30 mouse cellular contexts compared by ENCODE assay signal in the genomic region with DNA sequence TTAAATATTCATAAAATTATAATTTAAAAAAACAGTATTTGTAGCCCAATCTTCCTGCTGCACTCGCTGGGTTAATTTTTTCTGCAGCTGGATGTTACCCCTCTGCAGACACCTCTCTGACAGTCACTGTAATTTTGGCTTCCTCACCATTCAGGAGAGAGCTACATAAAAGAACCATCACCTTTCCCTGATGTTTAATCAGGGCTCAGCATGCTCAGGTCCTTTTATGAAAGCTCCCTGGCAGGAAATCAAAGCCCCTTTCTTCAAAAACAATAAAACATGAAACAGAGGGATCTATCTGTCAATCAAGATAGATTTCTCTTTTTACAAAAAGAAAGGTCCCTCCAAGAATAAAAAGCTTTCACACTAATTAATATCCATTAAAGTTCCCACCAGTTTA. TPM values are rescaled to one million over a fixed set of nuclear protein-coding genes. Genes with fewer than 3 reads are reported as not detected.
"Had no signal": no experiment of that assay in that cellular context is flagged by ENCODE, and none has a peak within 500 bp of the region (broad histone marks: within the 10 kb centered on the region; RNA-seq: fewer than 3 reads in every experiment).

No protein-coding gene starts in this region.

- ATAC-seq: hindbrain, postnatal 0 days; intestine, embryonic 16.5 days had no signal

- H3K36me3 ChIP-seq: heart, embryonic 13.5 days; heart, embryonic 15.5 days; hindbrain, embryonic 13.5 days; hindbrain, embryonic 15.5 days; kidney, embryonic 15.5 days; limb, embryonic 10.5 days; limb, embryonic 12.5 days; liver, embryonic 13.5 days; liver, embryonic 15.5 days had no signal

- DNase-seq: gastrocnemius, postnatal 14 days; gastrocnemius, postnatal 36 days; heart, adult 11 months; heart, adult 2 months; heart, postnatal 14 days; heart, postnatal 36 days; kidney, adult 11 months; kidney, adult 2 months; kidney, adult 9 months; kidney, postnatal 25 days; kidney, postnatal 4 days; liver; liver, embryonic 13.5 days had no signal

- H3K4me1 ChIP-seq: heart, embryonic 13.5 days; heart, embryonic 15.5 days; hindbrain, embryonic 13.5 days; hindbrain, embryonic 15.5 days; kidney, embryonic 15.5 days; limb, embryonic 10.5 days; limb, embryonic 12.5 days; liver, embryonic 13.5 days; liver, embryonic 15.5 days had no signal

- H3K9ac ChIP-seq: heart, embryonic 13.5 days; heart, embryonic 15.5 days; hindbrain, embryonic 13.5 days; hindbrain, embryonic 15.5 days; kidney, embryonic 15.5 days; limb, embryonic 12.5 days; liver, embryonic 13.5 days; liver, embryonic 15.5 days had no signal

- H3K4me3 ChIP-seq: heart, adult 2 months; heart, embryonic 13.5 days; heart, embryonic 15.5 days; hindbrain, embryonic 13.5 days; hindbrain, embryonic 15.5 days; kidney, embryonic 15.5 days; layer of hippocampus, adult 2 months; left cerebral cortex, adult 2 months; limb, embryonic 10.5 days; limb, embryonic 12.5 days; liver, embryonic 13.5 days; liver, embryonic 15.5 days had no signal

- H3K9me3 ChIP-seq: heart, embryonic 13.5 days; heart, embryonic 15.5 days; hindbrain, embryonic 13.5 days; hindbrain, embryonic 15.5 days; kidney, embryonic 15.5 days; limb, embryonic 10.5 days; limb, embryonic 12.5 days; liver, embryonic 13.5 days; liver, embryonic 15.5 days had no signal

- H3K4me2 ChIP-seq: heart, embryonic 11.5 days; heart, embryonic 13.5 days; heart, embryonic 15.5 days; hindbrain, embryonic 13.5 days; hindbrain, embryonic 15.5 days; kidney, embryonic 15.5 days; limb, embryonic 12.5 days; liver, embryonic 11.5 days; liver, embryonic 13.5 days; liver, embryonic 15.5 days had no signal

- H3K27me3 ChIP-seq: heart, embryonic 13.5 days; heart, embryonic 15.5 days; hindbrain, embryonic 13.5 days; hindbrain, embryonic 15.5 days; kidney, embryonic 15.5 days; limb, embryonic 12.5 days; liver, embryonic 13.5 days; liver, embryonic 15.5 days had no signal

- H3K27ac ChIP-seq: heart, adult 2 months; heart, embryonic 13.5 days; heart, embryonic 15.5 days; hindbrain, embryonic 13.5 days; hindbrain, embryonic 15.5 days; hindbrain, postnatal 0 days; kidney, embryonic 15.5 days; kidney, postnatal 0 days; layer of hippocampus, adult 2 months; left cerebral cortex, adult 2 months; limb, embryonic 10.5 days; limb, embryonic 12.5 days; liver, embryonic 13.5 days; liver, embryonic 15.5 days had no signal

RNA-seq across cellular contexts. Expression of a gene that starts 51.0 kb away (rescaled TPM):
- polyA plus RNA-seq: gonadal fat pad, adult 2 months; heart, embryonic 15.5 days; heart, postnatal 0 days; limb, embryonic 10.5 days; liver, embryonic 13.5 days; liver, embryonic 15.5 days had no signal
